Mouse (Mus musculus): ENCODE results near the gene Zfp658. TPM values are rescaled to one million over a fixed set of nuclear protein-coding genes. Genes with fewer than 3 reads are reported as not detected.

Zfp658 gene
- not detected in 2 replicates for total RNA-seq (2015; ENCODE audit: low replicate concordance)
- total RNA-seq (2017; ENCODE audit: low replicate concordance): 0.51 and 0.91 TPM in 2 replicates

GRCm38 (mm10) chr7:43562006-43562633 is at the start of gene Zfp658:
Zfp658 (plus strand) TSS chr7:43562256.
- ATAC-seq (replicated peaks; ENCODE audit: low FRiP score, poor library complexity, severe bottlenecking): no peak

- no peak for ATAC-seq (replicated peaks; ENCODE audit: low FRiP score, poor library complexity, severe bottlenecking)
Observed at GRCm38 (mm10) chr7:43512519-43512918, 49.5 kb upstream of the Zfp658 start.

GRCm38 (mm10) chr7:43515076-43515475 is 47.0 kb upstream of the Zfp658 start:
- no peak for ATAC-seq (replicated peaks; ENCODE audit: low FRiP score, poor library complexity, severe bottlenecking)

- ATAC-seq (replicated peaks; ENCODE audit: low FRiP score, poor library complexity, severe bottlenecking): no peak
Observed at GRCm38 (mm10) chr7:43518341-43518740, 43.7 kb upstream of the Zfp658 start.

- no peak for ATAC-seq (replicated peaks; ENCODE audit: low FRiP score, poor library complexity, severe bottlenecking)
Observed at GRCm38 (mm10) chr7:43522776-43523175, 39.3 kb upstream of the Zfp658 start.

GRCm38 (mm10) chr7:43525313-43525712 is 36.7 kb upstream of the Zfp658 start:
- no peak for ATAC-seq (replicated peaks; ENCODE audit: low FRiP score, poor library complexity, severe bottlenecking)

GRCm38 (mm10) chr7:43530216-43530785 is 31.8 kb upstream of the Zfp658 start:
- ATAC-seq (replicated peaks; ENCODE audit: low FRiP score, poor library complexity, severe bottlenecking): no peak

GRCm38 (mm10) chr7:43532936-43533505 is 29.0 kb upstream of the Zfp658 start:
- no peak for ATAC-seq (replicated peaks; ENCODE audit: low FRiP score, poor library complexity, severe bottlenecking)

- ATAC-seq (replicated peaks; ENCODE audit: low FRiP score, poor library complexity, severe bottlenecking): no peak
Observed at GRCm38 (mm10) chr7:43538524-43538923, 23.5 kb upstream of the Zfp658 start.

GRCm38 (mm10) chr7:43544225-43544977 is 17.7 kb upstream of the Zfp658 start, which contains the start of gene Cd33:
Cd33 (minus strand) TSS chr7:43544428.
- ATAC-seq (replicated peaks; ENCODE audit: low FRiP score, poor library complexity, severe bottlenecking): no peak

- ATAC-seq (replicated peaks; ENCODE audit: low FRiP score, poor library complexity, severe bottlenecking): no peak
Observed at GRCm38 (mm10) chr7:43545656-43546545, 16.2 kb upstream of the Zfp658 start.

GRCm38 (mm10) chr7:43547666-43548065 is 14.4 kb upstream of the Zfp658 start:
- ATAC-seq (replicated peaks; ENCODE audit: low FRiP score, poor library complexity, severe bottlenecking): no peak

GRCm38 (mm10) chr7:43548206-43548605 is 13.8 kb upstream of the Zfp658 start:
- no peak for ATAC-seq (replicated peaks; ENCODE audit: low FRiP score, poor library complexity, severe bottlenecking)

GRCm38 (mm10) chr7:43553153-43553552 is 8.9 kb upstream of the Zfp658 start:
- no peak for ATAC-seq (replicated peaks; ENCODE audit: low FRiP score, poor library complexity, severe bottlenecking)

GRCm38 (mm10) chr7:43554550-43554949 is 7.5 kb upstream of the Zfp658 start:
- ATAC-seq (replicated peaks; ENCODE audit: low FRiP score, poor library complexity, severe bottlenecking): no peak

- no peak for ATAC-seq (replicated peaks; ENCODE audit: low FRiP score, poor library complexity, severe bottlenecking)
Observed at GRCm38 (mm10) chr7:43555351-43555750, 6.7 kb upstream of the Zfp658 start.

- ATAC-seq (replicated peaks; ENCODE audit: low FRiP score, poor library complexity, severe bottlenecking): no peak
Observed at GRCm38 (mm10) chr7:43556901-43557300, 5.2 kb upstream of the Zfp658 start.

- no peak for ATAC-seq (replicated peaks; ENCODE audit: low FRiP score, poor library complexity, severe bottlenecking)
Observed at GRCm38 (mm10) chr7:43562651-43563070, 605 bp downstream of the Zfp658 start.

- ATAC-seq (replicated peaks; ENCODE audit: low FRiP score, poor library complexity, severe bottlenecking): no peak
Observed at GRCm38 (mm10) chr7:43563300-43563699, 1.2 kb downstream of the Zfp658 start.

GRCm38 (mm10) chr7:43571216-43571615 is 9.2 kb downstream of the Zfp658 start:
- no peak for ATAC-seq (replicated peaks; ENCODE audit: low FRiP score, poor library complexity, severe bottlenecking)

Data from erythroid progenitor cell, adult 5-6 weeks (primary cell).